Mouse (Mus musculus) forebrain, postnatal 0 days (tissue): ENCODE data around the gene Spata6. TPM values are rescaled to one million over a fixed set of nuclear protein-coding genes. Genes with fewer than 3 reads are reported as not detected.
A peak's percentile ranks its signal among the peaks of the same experiment; 100 is the strongest.

Experiments
- ATAC-seq: fragments of 200-750 bp; cut with Nextera tagmentation; 2 replicates; pipeline ENCODE4 v1.8.0; 2017; ENCODE audit warnings: mild to moderate bottlenecking, moderate library complexity
- DNase-seq: peaks from one replicate; pipeline ENCODE4 v3.0.0-alpha.2; 2015
- H3K27ac ChIP-seq: fragments of 300-500 bp; sonication (generic); 2 replicates; pipeline ENCODE4 v1.5.1; 2014; ENCODE audit warnings: low read depth, mild to moderate bottlenecking, antibody characterized with exemption, low read length, moderate library complexity, mixed read lengths
- H3K27me3 ChIP-seq: fragments of 300-500 bp; sonication (generic); 2 replicates; pipeline ENCODE4 v1.6.1; 2014; ENCODE audit warnings: mild to moderate bottlenecking, low read length, mixed read lengths; ENCODE audit not compliant: insufficient read depth
- H3K36me3 ChIP-seq: fragments of 300-500 bp; sonication (generic); 2 replicates; pipeline ENCODE4 v1.6.1; 2014; ENCODE audit warnings: mild to moderate bottlenecking, moderate library complexity; ENCODE audit not compliant: insufficient read depth
- H3K4me1 ChIP-seq: fragments of 300-500 bp; sonication (generic); 2 replicates; pipeline ENCODE4 v1.6.1; 2014; ENCODE audit warnings: antibody characterized with exemption; ENCODE audit not compliant: insufficient read depth
- H3K4me2 ChIP-seq: fragments of 300-500 bp; sonication (generic); 2 replicates; pipeline ENCODE4 v1.6.1; 2014; ENCODE audit warnings: low read depth, mild to moderate bottlenecking, moderate library complexity
- H3K4me3 ChIP-seq: fragments of 300-500 bp; sonication (generic); 2 replicates; pipeline ENCODE4 v1.5.1; 2014; ENCODE audit warnings: low read depth, low read length, mixed read lengths
- H3K9ac ChIP-seq: fragments of 300-500 bp; sonication (generic); 2 replicates; pipeline ENCODE4 v1.6.1; 2014; ENCODE audit warnings: mild to moderate bottlenecking
- H3K9me3 ChIP-seq: fragments of 300-500 bp; sonication (generic); 2 replicates; pipeline ENCODE4 v1.6.1; 2016; ENCODE audit warnings: low read length
- CTCF ChIP-seq: sonication (generic); IDR thresholded peaks from 2 replicates; pipeline ENCODE4 v1.5.1; 2016; ENCODE audit warnings: antibody characterized with exemption, control low read depth, low read depth
- WGBS: fragments of 180-500 bp; shearing (Covaris S2); extraction: QIAGEN DNeasy Blood & Tissue Kit; methylation state at CpG from one replicate; pipeline ENCODE4 v1.1.7; 2014; 5-methylcytosine and 5-hydroxymethylcytosine counted together
- polyA plus RNA-seq: library from polyadenylated mRNA; unstranded; fragments of >200 nt; fragmentation: Nextera tagmentation; extraction: Ambion mirVana; gene quantifications from 2 replicates; pipeline ENCODE4 v1.2.1, GENCODE M21; 2015
- total RNA-seq: library from RNA; depleted of rRNA; stranded (reverse); fragments of >200 nt; gene quantifications from 2 replicates; pipeline ENCODE4 v1.2.3, GENCODE M21; 2014

The Spata6 gene
- total and polyA plus RNA-seq, 2 experiments from 2014 or later, result 12.9 to 20.0 TPM

DNA sequence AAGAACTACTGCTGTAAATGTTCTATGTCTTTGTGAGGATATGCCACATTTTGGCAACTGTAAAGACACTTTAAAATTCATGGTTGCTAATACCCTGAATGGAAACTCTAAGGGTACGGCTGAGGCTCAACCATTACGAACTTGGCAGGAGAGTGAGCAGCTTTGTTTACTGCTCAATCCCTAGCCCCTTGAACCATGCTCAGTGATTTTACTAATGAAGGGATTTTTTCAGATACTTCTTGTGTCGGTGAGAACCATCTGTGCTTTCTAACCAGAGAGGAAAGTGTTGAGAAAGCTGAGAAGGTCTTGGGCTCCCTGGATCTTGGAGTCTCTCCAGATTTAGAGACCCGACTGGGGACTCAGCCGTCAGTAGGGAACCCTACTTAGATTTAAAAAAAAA lies 35.9 kb upstream of the Spata6 start:
- Histone ChIP-seq H3K27me3 (peaks cover 12% of the 10 kb centered on the region), H3K27ac (no peak overlapping the region), H3K4me3 (no peak overlapping the region), H3K9ac (no peak overlapping the region), H3K9me3 (no peaks in the 10 kb centered on the region), H3K4me2 (no peak overlapping the region), H3K4me1 (no peaks in the 10 kb centered on the region), H3K36me3 (no peaks in the 10 kb centered on the region)
- DNase-seq (peak; percentile 26), ATAC-seq (no peak)
- WGBS, result 15% methylated on average over 5 of the region's 5 CpGs
- no peak for TF ChIP-seq CTCF

DNA sequence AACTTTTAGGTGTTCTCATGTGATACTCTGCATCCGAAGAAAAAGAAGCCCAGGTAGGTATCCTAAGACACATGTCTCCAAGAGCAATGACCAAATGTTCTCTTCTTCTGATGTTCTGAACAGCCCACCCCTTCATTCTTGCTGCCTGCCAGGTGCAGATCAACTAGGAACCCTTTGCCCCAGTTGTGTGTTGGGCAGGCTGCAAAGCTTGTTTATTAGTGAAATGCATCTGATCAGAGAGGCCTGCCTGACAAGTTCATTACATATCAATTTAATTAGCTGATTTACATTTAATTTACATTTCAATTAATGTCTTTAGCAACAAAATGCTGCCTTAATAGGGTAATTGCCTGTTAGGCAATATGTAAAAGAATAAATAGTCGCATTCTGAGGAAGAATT lies 33.8 kb upstream of the Spata6 start:
- Histone ChIP-seq H3K4me2 (no peak overlapping the region), H3K9me3 (no peaks in the 10 kb centered on the region), H3K36me3 (no peaks in the 10 kb centered on the region), H3K4me3 (no peak overlapping the region), H3K27ac (no peak overlapping the region), H3K9ac (no peak overlapping the region), H3K27me3 (peaks cover 23% of the 10 kb centered on the region), H3K4me1 (no peaks in the 10 kb centered on the region)
- WGBS, result 40% methylated on average over 2 of the region's 2 CpGs
- TF ChIP-seq CTCF, result no peak
- DNase-seq, result no peak
- no peak for ATAC-seq

DNA sequence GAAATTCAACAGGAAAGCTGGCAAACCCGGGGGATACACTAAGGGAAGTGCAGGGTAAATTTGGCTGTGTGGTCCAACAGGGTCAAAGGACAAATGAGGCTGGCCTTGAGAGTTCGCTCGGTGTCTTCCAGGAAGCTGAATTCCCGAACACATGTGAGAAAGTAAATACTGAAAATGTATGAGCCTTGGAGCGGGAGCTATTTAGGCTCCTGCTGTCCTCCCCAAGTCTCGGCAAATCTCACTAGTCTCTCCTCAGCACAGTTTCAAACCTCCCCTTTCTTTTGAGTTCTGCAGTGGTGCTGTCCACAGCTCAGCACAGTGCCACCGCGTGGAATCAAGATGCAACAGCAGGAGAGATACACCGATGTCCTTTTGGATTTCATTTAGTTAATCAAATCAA lies 32.8 kb upstream of the Spata6 start:
- WGBS, result 6% methylated on average over 9 of the region's 9 CpGs
- peak; percentile 90 for TF ChIP-seq CTCF
- Histone ChIP-seq H3K4me3 (no peak overlapping the region), H3K4me1 (no peaks in the 10 kb centered on the region), H3K9me3 (no peaks in the 10 kb centered on the region), H3K27me3 (peaks cover 23% of the 10 kb centered on the region), H3K36me3 (no peaks in the 10 kb centered on the region), H3K4me2 (peak overlapping the region; percentile 30; the same call in 1 of the 2 replicates), H3K9ac (no peak overlapping the region), H3K27ac (no peak overlapping the region)
- ATAC-seq, result peak; percentile 82
- DNase-seq, result peak; percentile 80

DNA sequence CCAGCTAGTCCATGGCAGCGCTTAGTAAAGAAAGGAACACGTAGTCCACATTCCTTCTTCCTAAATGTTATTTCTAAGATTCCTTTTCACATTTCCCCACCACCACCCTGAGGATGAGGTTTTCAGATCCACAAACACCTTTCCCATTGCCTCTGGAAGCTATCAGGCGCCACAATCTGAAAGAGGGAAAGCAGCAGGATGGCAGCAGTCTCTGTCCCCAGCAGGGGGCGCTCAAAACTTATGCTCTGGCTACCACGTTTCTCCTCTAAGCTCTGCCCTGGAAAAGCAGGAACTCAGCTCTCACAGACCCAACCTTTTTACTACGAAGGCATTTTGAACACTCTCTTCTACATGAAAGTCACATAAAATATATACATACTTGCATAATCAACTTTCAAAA lies 32.2 kb upstream of the Spata6 start:
- DNase-seq (peak; percentile 82), ATAC-seq (peak; percentile 64)
- H3K4me1 ChIP-seq, result no peaks in the 10 kb centered on the region
- no peaks in the 10 kb centered on the region for H3K36me3 ChIP-seq
- peak; percentile 77 for TF ChIP-seq CTCF
- H3K9me3 ChIP-seq, result no peaks in the 10 kb centered on the region
- H3K27ac ChIP-seq, result no peak overlapping the region
- 14% methylated on average over 6 of the region's 6 CpGs for WGBS
- H3K4me2 ChIP-seq, result peak overlapping the region; percentile 30
- H3K27me3 ChIP-seq, result peaks cover 23% of the 10 kb centered on the region
- H3K4me3 ChIP-seq, result no peak overlapping the region
- no peak overlapping the region for H3K9ac ChIP-seq

DNA sequence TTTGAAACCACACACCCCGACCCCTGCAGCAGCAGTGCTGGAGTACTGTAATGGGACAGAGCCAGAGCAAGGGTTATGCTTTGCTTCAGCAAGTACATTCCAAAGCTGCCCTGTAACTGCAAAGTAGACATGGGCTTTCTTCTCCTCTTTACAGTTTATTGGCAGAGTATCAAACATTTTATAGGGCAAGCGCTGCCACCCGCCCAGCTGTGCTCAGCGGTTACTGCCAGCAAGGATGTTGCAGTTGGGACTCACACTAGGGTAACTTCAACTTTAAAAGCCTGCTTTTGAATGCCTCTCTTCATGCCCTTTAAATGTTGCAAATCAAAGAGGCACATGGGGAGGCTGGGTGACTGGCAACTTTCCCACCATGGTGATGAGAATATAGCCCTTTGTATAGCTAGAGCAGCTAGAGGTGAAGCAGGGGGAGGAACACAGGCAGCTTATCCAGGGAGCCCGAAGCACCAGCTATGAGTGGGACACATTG lies 28.7 kb upstream of the Spata6 start:
- TF ChIP-seq CTCF, result no peak
- Histone ChIP-seq H3K27ac (no peak overlapping the region), H3K4me1 (no peaks in the 10 kb centered on the region), H3K4me2 (no peak overlapping the region), H3K27me3 (peaks cover 23% of the 10 kb centered on the region), H3K36me3 (no peaks in the 10 kb centered on the region), H3K9ac (no peak overlapping the region), H3K4me3 (no peak overlapping the region), H3K9me3 (no peaks in the 10 kb centered on the region)
- 14% methylated on average over 5 of the region's 5 CpGs for WGBS
- ATAC-seq, result peak; percentile 76
- peak; percentile 37 for DNase-seq

DNA sequence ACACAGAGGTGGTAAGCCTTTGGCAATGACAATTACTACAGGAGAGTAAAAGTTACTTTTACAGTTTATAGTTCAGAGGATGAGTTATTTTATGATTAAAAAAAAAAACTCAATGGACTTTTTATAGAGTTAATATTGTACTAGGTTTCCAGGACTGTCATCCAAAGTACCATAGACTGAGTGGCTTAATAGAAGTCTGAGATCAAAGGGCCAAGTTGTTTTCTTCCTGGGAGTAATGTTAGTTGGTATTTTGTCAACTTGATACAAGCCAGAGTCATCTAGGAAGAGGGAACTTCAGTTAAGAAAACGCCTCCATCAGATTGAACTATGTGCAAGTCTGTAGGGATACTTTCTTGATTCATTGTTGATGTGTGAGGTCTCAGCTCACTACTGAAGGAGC lies 18.4 kb upstream of the Spata6 start:
- Histone ChIP-seq H3K9me3 (no peaks in the 10 kb centered on the region), H3K36me3 (no peaks in the 10 kb centered on the region), H3K4me2 (no peak overlapping the region), H3K4me3 (no peak overlapping the region), H3K4me1 (no peaks in the 10 kb centered on the region), H3K27ac (no peak overlapping the region), H3K9ac (no peak overlapping the region), H3K27me3 (no peaks in the 10 kb centered on the region)
- 81% methylated on average over 1 of the region's 1 CpGs for WGBS
- no peak for TF ChIP-seq CTCF
- DNase-seq, result no peak
- no peak for ATAC-seq

DNA sequence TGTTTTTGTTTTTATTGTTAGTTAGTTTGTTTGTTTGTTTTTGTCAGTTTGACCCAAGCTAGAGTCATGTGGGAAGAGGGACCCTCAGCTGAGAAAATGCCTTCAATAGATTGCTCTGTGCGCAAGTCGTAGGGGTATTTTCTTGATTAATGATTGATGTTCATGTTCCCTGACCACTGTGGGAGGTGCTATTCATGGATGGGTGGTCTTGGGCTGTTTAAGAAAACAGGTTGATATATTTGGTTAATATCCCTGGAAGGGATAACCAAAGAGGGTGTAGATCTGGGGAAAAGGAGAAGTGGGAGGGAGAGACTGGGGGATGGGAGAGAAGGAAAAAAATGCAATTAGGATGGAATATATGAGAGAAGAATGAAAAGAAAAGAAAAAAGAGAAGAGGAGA lies 15.7 kb upstream of the Spata6 start:
- Histone ChIP-seq H3K36me3 (no peaks in the 10 kb centered on the region), H3K4me1 (no peaks in the 10 kb centered on the region), H3K4me2 (no peak overlapping the region), H3K4me3 (no peak overlapping the region), H3K27me3 (no peaks in the 10 kb centered on the region), H3K9ac (no peak overlapping the region), H3K27ac (no peak overlapping the region), H3K9me3 (no peaks in the 10 kb centered on the region)
- DNase-seq, result no peak
- TF ChIP-seq CTCF, result no peak
- WGBS, result 95% methylated on average over 2 of the region's 2 CpGs
- no peak for ATAC-seq
